Mouse (Mus musculus): Measurements from ENCODE around the gene Gstp3.

The Gstp3 gene

DNA sequence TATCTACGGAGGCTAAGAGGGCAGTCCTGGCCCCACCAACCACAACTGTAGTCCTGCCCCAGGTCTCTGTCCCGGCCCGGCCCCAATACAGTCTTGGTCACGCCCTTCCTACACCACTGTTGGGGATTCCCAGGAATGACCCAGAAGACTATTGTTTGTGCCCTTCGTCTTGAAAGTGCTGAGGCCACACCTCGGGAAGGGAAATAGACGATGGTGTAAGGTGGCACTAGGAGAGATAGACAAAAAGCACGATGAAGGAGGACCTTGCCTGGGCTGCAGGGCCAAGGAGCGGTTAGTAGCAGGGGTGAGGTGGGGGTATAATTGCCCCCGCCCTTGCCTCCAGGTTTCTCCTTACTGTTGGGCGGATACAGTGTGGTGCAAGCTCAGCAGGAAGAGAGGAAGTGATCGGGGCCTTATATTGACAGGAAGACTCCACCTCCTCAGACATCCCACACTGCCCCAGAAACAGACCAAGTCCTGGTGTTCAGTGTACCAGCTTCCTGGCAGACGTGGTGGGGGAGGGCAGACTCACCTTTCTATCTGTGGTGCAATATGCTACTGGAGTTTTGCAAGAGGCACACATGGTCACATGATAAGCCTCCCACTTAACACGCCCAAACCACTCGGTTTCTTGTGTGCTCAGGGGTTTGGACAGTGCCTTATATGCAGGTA is at the start of gene Gstp3:
Gstp3 (minus strand) TSS at position 501 of the 672 bp plus-strand sequence.
- DNase-seq (ENCODE audit: low spot score in 2 of 2) = peak in 1 of 2 experiments; percentile 48

DNA sequence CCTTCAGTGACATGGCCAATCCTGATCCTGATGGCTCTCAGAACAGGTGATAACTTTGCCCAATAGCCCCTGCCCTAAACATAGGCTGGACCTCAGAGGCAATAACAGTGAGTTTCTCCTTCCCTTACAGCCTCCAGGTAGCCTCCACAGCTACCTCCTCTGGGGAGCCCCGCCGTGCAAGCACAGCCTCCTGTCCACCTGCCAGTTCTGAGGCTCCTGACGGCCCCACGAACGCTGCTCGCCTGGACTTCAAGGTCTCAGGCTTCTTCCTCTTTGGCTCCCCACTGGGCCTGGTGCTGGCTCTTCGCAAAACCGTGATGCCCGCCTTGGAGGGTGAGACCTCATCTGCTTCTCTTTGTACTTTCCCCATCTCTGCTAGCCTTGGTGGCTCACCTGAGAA is 49.2 kb upstream of the Gstp3 start:
- DNase-seq (ENCODE audit: low spot score in 2 of 2) = peak in 1 of 2 experiments; percentile 61

DNA sequence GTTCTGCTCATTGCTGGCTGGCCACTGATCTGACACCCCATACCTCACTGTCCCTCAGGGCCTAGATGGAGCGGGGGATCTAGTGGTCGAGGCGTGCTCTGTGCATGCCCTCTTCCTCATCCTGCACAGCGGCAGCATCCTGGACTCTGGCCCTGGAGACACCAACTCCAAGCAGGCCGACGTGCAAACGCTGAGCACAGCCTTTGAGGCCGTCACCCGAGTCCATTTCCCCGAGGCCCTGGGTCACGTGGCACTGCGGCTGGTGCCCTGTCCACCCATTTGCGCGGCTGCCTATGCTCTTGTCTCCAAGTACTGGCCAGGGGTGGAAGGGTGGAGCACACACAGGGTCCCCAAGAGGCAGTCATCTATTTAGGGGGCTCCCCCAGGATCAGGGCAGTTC is 47.3 kb upstream of the Gstp3 start:
- DNase-seq (ENCODE audit: low spot score in 2 of 2) = peak in 1 of 2 experiments; percentile 60

DNA sequence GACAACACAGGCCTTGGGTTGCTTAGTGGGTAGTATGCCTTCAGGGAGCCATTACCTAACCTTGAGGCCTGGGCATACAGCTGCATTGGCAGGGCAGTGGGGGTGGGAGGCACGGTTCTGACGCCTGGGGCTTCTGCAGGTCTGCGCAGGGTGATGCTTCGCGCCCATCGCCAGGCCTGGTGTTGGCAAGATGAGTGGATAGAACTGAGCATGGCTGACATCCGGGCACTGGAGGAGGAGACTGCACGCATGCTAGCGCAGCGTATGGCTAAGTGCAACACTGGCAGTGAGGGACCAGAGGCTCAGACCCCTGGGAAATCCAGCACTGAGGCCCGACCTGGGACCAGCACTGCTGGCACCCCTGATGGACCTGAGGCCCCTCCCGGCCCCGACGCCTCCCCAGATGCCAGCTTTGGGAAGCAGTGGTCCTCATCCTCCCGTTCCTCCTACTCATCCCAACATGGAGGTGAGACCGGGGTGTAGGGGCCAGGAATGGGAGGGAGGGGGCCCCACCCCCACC is 45.4 kb upstream of the Gstp3 start:
- no peak for DNase-seq (ENCODE audit: low spot score in 2 of 2)

DNA sequence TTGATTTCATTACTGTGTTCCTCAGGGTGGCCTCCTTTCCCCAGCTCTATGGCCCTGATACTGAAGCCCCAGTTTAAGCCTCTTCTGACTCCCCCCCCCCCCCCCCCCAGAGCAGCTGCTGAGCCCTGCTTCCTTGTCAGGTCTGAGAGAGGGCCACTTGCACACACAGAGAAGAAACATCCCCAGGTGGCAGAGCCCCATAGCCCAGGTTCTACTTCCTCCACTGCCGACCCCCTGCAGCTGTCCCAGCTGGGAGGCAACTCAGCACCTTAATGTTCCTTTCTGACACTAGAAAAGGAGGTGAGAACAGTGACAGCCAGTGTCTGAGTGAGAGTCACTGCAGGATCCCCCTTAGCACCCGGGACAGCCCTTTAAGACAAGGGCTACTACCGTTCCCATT is 44.4 kb upstream of the Gstp3 start:
- DNase-seq (ENCODE audit: low spot score in 2 of 2) = no peak

DNA sequence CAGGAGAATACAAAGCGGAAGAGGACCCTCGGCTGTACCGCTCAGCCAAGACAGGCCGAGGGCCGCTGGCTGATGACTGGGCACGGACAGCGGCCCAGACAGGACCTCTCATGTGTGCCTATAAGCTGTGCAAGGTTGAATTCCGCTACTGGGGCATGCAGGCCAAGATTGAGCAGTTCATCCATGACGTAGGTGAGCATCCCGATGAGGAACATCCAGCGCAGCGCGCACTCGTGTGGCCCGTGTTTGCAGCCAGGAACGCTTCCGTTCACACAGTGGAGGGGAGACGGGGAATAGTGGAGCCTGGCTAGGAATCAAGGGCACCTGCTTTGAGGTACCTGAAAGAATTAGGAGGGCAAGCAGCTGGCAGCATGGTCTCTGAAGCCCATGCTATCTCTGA is 43.9 kb upstream of the Gstp3 start:
- no peak for DNase-seq (ENCODE audit: low spot score in 2 of 2)

DNA sequence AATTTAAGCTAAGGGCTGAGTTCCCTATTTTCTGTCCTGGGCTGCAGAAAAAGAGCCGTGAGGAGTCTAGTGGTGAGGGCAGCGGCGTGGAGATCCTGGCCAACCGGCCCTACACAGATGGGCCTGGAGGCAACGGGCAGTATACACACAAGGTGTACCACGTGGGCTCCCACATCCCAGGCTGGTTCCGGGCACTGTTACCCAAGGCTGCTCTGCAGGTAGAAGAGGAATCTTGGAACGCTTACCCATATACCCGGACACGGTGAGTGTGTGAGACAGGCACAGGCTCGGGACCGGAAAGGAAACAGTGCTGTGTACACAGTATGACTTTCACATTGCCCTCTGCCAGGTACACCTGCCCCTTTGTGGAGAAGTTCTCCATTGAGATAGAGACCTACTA is 43.3 kb upstream of the Gstp3 start:
- no peak for DNase-seq (ENCODE audit: low spot score in 2 of 2)

DNA sequence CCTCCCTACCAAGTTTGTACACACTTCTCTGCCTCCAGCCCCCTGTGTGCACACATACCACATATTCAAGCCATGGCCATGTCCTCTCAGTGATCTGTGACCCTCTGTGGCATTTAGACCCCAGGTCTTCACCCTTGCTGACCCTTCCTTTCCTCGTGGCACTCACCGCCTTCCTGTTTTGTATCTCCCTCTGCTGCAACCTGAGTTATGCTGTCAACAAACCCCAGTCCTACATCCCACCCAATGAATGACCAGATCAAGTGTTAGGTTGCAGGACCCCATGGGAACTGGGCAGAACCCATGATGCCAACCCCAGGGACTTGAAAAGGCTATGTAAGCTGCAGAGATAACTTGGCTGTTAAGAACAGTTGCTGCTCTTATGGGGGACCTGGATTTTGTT is 42.7 kb upstream of the Gstp3 start:
- DNase-seq (ENCODE audit: low spot score in 2 of 2) = no peak

DNA sequence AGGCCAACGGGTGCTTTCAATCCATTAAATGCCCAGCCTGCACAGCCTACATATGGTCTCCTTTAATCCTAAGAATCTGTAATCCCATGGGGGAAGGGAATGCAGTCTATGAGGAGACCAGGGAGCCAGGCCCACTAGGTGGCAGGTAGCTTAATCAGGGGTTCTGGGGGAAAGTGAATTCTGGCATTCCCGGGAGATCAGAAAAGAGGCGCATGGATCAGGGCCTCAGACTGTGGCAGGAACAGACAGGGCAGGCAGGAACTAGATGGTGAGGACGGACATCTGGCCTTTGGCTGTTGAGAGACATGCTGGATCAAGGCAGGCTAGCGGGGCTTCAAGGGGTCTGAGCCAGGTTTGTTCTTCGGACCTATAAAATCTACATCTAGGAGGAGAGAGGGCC is 42.1 kb upstream of the Gstp3 start:
- no peak for DNase-seq (ENCODE audit: low spot score in 2 of 2)

DNA sequence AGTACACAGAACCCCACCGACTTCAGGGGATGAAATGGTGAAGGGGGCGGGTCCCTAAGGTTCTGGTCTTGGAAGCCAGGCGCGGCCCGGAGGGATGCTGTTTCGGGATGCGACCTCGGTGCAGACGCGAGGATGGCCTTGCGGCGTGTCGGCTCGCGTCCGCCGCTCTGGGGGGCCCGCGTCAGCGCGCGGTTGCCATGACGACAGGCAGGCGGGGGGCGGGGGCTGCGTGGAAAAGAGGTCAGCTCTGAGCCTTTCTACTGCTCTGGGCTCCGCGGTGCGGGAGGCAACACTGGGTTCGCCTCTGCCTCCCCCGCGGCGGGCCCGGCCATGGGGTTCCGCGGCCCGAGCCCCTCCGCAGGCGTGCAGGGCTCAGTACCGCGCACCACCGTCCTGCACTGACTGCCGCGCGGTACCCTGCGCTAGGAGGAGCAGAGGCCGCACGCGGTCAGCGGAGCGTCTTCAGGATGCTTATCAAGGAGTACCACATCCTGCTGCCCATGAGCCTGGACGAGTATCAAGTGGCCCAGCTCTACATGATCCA is 41.4 kb upstream of the Gstp3 start:
- DNase-seq (ENCODE audit: low spot score in 2 of 2) = peak in 1 of 2 experiments; percentile 73

DNA sequence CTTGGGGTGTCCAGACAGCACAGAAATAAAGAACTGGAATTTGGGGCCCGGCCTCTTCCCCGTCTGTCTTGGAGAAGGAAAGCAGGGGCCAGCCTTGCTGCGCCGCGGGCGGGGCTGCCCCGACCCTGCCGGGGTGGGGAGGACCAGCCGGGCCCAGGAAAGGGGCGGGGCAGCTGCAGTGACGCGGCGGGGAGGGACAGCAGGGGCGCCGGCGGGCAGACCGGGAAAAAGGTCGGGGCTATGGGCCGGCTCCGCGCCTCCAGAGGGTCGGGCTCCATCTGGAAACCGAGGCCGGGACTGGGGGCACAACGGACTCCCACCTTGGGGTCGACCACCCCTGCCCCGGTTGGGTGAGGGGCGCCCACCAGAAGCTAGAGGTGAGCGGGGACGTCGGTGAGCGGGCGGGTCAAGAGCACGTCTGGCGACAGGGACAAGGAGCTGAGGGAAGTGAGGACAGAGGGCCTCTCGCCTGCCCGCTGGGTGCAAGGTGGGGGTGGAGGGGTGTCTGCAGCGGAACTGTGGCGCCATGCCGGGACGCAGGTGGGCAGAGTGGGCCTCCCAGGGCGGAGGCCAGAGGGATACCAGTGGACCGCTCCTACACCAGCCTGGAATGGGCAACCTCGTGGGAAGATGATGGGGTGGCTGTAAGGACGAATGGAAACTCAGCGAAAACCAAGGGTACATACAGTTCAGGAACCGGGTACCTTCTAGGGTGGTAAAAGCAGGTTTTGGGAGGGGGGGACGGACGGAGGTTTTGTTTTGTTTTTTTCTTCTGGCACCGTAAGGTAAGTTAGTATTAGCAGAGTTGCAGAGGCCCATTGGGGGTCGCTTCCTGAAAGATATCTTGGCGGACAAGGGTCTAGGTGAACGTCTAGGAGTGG is 40.7 kb upstream of the Gstp3 start, which contains the start of gene Pitpnm1:
Pitpnm1 (plus strand) TSS at position 162 of the 881 bp plus-strand sequence.
- peak; percentile 85 to 93 for DNase-seq (ENCODE audit: low spot score in 2 of 2)

DNA sequence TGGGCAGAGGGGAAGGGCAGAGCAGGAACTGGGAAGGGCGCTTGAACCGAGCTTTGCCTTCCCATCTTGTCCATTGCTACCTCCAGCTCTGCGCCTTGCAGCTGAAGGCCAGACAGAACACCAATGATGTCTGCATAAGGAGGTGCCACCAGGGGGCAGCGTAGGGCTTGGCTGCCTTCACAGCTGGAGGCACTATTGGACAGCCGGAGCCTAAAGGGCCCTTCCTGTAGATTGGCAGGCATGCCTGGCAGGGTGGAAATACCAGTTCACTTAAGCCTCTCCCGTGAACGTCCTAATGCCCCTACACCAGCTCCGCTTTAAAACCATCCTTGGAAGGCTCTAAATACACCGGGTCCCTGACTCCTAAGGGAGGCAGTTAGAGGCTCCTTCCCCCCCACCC is 39.7 kb upstream of the Gstp3 start:
- DNase-seq (ENCODE audit: low spot score in 2 of 2) = peak; percentile 96 to 99

DNA sequence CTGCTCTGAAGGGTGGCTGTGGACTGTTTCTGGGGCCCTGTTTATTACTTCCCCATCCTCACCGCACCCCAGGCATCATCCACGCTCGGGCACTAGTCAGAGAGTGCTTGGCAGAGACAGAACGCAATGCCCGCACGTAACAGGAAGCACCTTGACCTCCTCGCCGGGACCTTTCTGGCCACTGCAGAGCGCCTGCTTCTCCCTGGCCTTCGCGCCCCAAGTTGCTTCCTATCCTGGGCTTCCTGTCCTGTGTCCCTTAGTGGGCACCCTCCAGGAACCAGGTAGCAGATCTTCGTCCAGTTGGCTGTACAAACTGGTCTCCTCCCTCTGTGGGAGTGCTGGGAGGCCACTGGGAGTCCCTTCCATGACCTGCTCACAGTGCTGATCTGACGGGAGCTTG is 39.1 kb upstream of the Gstp3 start:
- DNase-seq (ENCODE audit: low spot score in 2 of 2) = peak in 1 of 2 experiments; percentile 78

DNA sequence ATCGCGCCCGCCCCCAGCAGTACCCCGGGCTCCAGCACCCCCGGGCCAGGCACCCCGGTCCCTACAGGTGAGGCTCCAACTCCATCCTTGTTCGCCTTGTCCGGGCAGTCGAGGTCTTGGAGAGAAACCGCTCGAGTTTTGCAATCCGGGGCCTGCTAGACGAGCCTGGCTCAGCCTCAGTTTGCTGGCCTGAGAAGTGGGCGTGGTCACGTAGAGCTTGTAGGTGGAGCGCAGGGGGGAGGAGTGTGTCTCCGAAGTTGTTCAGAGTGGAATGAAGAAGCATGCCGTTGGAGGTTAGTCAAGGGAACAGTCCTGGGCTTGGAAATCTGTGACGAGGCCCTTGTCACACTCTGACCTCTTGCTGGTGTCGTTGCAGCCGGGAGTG is 38.1 kb upstream of the Gstp3 start:
- DNase-seq (ENCODE audit: low spot score in 2 of 2) = peak; percentile 88 to 93

DNA sequence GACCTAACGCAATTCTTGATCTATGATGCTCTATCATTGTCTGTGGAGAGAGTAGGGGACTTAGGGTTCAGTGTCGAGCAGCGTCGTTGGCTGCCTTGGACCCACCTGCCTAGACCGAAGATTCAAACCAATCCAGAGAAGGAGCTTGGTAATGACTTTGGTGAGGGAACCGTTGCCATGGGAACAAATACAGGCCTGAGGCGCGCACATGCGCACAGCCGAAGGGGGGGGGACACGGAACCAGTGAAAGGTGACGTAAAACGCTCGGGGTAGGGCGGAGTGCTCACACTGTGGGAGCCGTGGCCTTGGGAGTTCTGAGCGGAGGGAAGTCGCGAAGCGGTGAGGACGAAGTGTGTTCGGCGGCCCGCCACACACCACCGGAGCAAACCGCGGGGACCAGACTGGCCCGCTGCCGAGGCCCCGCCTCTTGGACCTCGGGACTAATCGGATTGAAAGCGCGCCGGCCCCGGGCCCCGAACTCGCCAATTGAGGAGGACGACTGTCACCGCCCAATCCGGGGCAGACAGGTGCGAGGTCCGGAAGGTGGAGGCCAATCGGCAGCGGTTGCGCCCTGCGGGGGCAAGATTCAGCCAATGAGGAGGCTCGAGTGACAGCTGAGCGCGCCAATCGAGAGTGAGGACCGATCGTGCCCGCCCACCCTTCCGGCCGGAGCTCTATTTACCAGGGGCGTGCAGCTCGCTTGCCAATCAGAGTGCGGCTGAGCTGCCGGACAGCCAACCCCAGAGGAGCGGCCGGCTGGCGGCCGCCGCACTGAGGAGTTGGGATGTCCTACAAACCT is 37.5 kb upstream of the Gstp3 start, which contains the start of gene Cdk2ap2:
Cdk2ap2 (plus strand) TSS at position 541 of the 799 bp plus-strand sequence.
- peak; percentile 99 to 100 for DNase-seq (ENCODE audit: low spot score in 2 of 2)

DNA sequence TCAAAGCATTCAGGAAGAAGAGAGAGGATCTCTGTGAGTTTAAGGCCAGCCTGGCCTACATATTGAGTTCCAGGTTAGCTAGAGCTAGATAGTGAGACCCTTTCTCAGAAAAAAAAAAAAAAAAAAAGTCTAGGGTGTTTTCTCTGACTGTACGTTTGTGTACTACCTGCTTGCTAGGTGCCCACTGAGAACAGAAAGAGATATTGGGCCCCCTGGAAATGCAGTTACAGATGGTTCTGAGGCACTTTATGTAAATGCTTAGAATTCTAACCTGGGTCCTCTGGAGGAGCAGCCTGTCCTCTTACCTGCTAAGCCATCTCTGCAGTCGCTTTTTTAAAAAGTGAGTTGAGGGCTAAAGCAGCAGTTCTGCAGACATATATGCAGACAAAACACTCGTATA is 36.4 kb upstream of the Gstp3 start:
- DNase-seq (ENCODE audit: low spot score in 2 of 2) = no peak

DNA sequence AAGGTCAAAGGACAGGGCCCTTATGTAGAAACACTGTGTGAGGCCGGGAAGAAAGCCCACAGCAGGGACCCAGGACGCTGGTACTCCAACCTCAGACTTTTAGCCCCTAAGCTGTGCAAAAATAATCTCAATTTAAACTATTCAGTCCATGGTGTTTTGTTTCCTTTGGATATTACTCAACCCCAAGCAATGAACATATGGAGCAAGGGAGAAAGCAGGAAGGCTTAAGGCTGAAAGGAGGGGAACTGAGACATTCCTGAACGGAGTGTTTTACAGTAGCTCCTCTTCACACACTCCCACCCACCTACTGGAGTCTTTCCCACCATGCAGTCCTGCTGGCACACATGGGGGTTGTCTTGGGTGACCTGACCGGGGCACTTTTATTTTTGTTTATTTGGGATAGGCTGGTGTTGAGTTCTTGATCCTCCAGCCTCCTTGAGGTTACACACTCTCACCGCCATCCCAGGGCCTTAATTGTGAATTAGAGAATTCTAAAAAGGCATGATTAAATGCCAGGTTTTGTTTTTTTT is 35.5 kb upstream of the Gstp3 start:
- DNase-seq (ENCODE audit: low spot score in 2 of 2) = no peak

DNA sequence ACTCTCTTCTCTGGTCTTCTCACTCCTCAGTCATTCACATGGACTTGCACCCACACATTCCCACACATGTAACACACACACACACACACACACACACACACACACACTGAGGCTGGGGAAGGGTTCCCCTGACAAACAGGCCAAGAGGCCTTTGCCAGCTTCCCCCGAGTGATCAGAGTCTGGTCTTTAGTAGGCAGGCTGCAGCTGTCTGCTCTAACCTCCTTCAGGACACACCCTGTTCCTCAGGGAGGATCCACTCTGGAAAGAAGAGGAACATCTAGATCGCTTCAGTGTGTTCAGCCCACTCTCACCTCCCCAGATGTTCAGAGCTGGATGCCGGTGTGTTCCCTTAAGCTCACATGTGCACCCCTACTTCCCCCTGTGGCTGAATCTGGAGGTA is 35.0 kb upstream of the Gstp3 start:
- no peak for DNase-seq (ENCODE audit: low spot score in 2 of 2)

DNA sequence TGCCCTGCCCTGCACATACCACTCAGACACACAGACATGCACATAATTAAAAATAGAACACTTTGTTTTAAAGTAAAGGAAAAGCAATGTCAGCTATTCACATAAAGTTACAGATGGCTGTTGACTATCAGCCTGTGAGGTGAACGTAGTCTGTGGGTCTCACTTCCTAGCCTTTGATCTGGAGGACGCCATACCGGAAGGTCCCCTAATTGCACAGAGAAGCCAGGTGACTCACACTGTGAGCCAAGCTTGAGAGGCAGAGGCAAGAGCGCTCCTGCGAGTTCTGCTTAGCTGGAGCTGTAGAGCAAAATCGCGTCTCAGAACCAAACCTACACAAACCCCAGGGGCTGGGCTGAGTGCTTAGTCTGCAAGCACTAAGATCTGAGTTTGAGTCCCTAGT is 34.4 kb upstream of the Gstp3 start:
- no peak for DNase-seq (ENCODE audit: low spot score in 2 of 2)

DNA sequence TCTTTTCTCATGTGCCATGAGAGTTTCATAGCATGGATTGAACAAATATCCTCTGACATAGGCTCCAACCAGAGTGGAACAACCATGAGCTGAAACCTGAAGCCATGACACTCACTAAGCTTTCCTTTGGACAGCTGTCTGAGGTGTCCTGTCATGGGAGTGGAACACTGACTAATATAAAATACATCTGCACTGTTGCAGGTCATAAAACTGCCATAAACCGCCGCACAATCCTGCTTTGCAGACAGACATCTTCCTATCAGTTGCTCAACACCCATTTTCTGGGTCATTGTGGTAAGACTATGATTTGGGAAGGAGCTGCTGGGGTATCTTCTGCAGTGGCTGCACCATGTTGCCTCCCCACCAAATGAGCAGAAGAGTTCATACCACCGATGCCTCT is 33.4 kb upstream of the Gstp3 start:
- no peak for DNase-seq (ENCODE audit: low spot score in 2 of 2)

DNA sequence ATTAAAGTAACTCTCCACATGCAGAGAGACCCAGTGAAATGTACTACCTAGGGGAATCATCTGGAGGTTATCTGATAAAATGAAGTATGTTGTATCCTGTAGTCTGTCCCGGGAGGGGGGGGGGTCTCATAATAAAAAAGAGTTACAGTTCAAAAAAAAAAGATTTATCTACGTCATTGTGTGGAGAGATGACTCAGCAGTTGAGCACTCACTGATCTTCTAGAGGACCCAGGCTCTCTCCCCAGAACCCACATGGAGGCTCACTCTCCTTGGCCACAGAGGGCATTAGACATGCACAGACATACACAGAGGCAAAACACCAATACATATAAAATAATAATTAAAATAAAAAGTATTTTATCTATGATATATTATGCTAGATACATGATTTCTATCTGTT is 32.0 kb upstream of the Gstp3 start:
- no peak for DNase-seq (ENCODE audit: low spot score in 2 of 2)

Measured in spleen, postnatal 4 days (tissue).